Mouse (Mus musculus): Measurements from ENCODE around the gene Sox5.

- TF ChIP-seq CTCF (IDR thresholded peaks at IDR 0.05; ENCODE audit: low read depth), result no peak
- no peak for TF ChIP-seq EP300 (IDR thresholded peaks at IDR 0.05; ENCODE audit: low read depth)
Observed at GRCm38 (mm10) chr6:144116646-144117045, 665.1 kb downstream of the Sox5 start.

Data from heart, postnatal 0 days (tissue).